Mouse (Mus musculus) C2C12 (cell line): ENCODE data around the gene Cyb561d2. TPM values are rescaled to one million over a fixed set of nuclear protein-coding genes. Genes with fewer than 3 reads are reported as not detected.
A peak's percentile ranks its signal among the peaks of the same experiment; 100 is the strongest.

Experiments
- H3K27me3 ChIP-seq: one replicate; pipeline ENCODE4 v1.6.1; 2011; ENCODE audit not compliant: control insufficient read depth, insufficient read depth, insufficient read length
- H3K36me3 ChIP-seq: one replicate; pipeline ENCODE4 v1.6.1; 2011; ENCODE audit not compliant: control insufficient read depth, insufficient read depth
- H3K4me3 ChIP-seq: one replicate; pipeline ENCODE4 v1.5.1; 2011; ENCODE audit warnings: mild to moderate bottlenecking, control low read depth; ENCODE audit not compliant: poor library complexity, insufficient read depth, severe bottlenecking
- H3K79me2 ChIP-seq: one replicate; pipeline ENCODE4 v1.6.1; 2011; ENCODE audit not compliant: control insufficient read depth, insufficient read depth
- H3K79me3 ChIP-seq: one replicate; pipeline ENCODE4 v1.6.1; 2011; ENCODE audit warnings: low read depth, control low read depth
- H3ac ChIP-seq: one replicate; pipeline ENCODE3; 2011; ENCODE audit warnings: low read depth; ENCODE audit not compliant: control insufficient read depth, insufficient read length
- CEBPB ChIP-seq: IDR thresholded peaks from one replicate; pipeline ENCODE4 v1.6.1; 2011; ENCODE audit warnings: low read depth, mild to moderate bottlenecking, control low read depth, moderate library complexity
- CTCF ChIP-seq: IDR thresholded peaks from one replicate; pipeline ENCODE4 v1.5.1; 2011; ENCODE audit not compliant: control insufficient read depth, insufficient read depth, insufficient read length
- FOSL1 ChIP-seq: IDR thresholded peaks from one replicate; pipeline ENCODE4 v1.8.0; 2011; ENCODE audit warnings: mild to moderate bottlenecking, low read length; ENCODE audit not compliant: poor library complexity, insufficient read depth, severe bottlenecking
- MAX ChIP-seq: IDR thresholded peaks from one replicate; pipeline ENCODE4 v1.6.1; 2011; ENCODE audit warnings: mild to moderate bottlenecking, control low read depth
- MYOD1 ChIP-seq: IDR thresholded peaks from one replicate; pipeline ENCODE4 v1.6.1; 2011; ENCODE audit warnings: low read depth; ENCODE audit not compliant: control insufficient read depth, insufficient read length
- MYOG ChIP-seq: IDR thresholded peaks from one replicate; pipeline ENCODE4 v1.6.1; 2011; ENCODE audit not compliant: control insufficient read depth, insufficient read length; ENCODE audit errors: extremely low read depth
- USF1 ChIP-seq: IDR thresholded peaks from one replicate; pipeline ENCODE4 v1.6.1; 2011; ENCODE audit warnings: low read depth, mild to moderate bottlenecking, control low read depth, moderate library complexity
- polyA plus RNA-seq: library from polyadenylated mRNA; unstranded; fragments of >200 nt; fragmentation: generic; extraction: Trizol; gene quantifications from one replicate; pipeline ENCODE4 v1.2.1, GENCODE M21; 2012; ENCODE audit warnings: missing spikeins

Gene Cyb561d2
- polyA plus RNA-seq, 1 experiment: 23.7 TPM

GRCm38 (mm10) chr9:107580501-107581317 lies 38.7 kb upstream of the Cyb561d2 start, which contains the start of gene Hyal3:
TSS of gene Hyal3 (plus strand) at chr9:107580818.
- Histone ChIP-seq H3K79me3 (no peaks in the 10 kb centered on the region), H3ac (peak within 1 kb of the TSS; percentile 64), H3K27me3 (no peaks in the 10 kb centered on the region), H3K4me3 (peak within 1 kb of the TSS; percentile 47), H3K79me2 (peaks cover 10% of the 10 kb centered on the region), H3K36me3 (no peaks in the 10 kb centered on the region)
- TF ChIP-seq MYOD1 (no peak), USF1 (no peak), CTCF (no peak), MAX (no peak), CEBPB (no peak), MYOG (no peak), FOSL1 (no peak)

- H3K4me3 ChIP-seq: no peak overlapping the region
- TF ChIP-seq MYOG (no peak), MAX (no peak), USF1 (no peak), CTCF (no peak), MYOD1 (no peak), CEBPB (no peak), FOSL1 (no peak)
- H3K79me3 ChIP-seq: no peaks in the 10 kb centered on the region
- no peak overlapping the region for H3ac ChIP-seq
- H3K36me3 ChIP-seq: no peaks in the 10 kb centered on the region
- peaks cover 10% of the 10 kb centered on the region for H3K79me2 ChIP-seq
- no peaks in the 10 kb centered on the region for H3K27me3 ChIP-seq
Measured at GRCm38 (mm10) chr9:107579023-107579900, 37.3 kb upstream of the Cyb561d2 start.

- Histone ChIP-seq H3K4me3 (no peak within 1 kb of the TSS), H3K79me2 (peaks cover 10% of the 10 kb centered on the region), H3ac (no peak within 1 kb of the TSS), H3K27me3 (no peaks in the 10 kb centered on the region), H3K36me3 (no peaks in the 10 kb centered on the region), H3K79me3 (no peaks in the 10 kb centered on the region)
- TF ChIP-seq MYOG (no peak), CTCF (no peak), MAX (no peak), MYOD1 (no peak), USF1 (no peak), FOSL1 (no peak), CEBPB (no peak)
Measured at GRCm38 (mm10) chr9:107578587-107578986, 36.6 kb upstream of the Cyb561d2 start, which contains the start of gene Naa80. TSS of gene Naa80 (plus strand) at chr9:107578887.

- Histone ChIP-seq H3K4me3 (no peak overlapping the region), H3K27me3 (no peaks in the 10 kb centered on the region), H3K36me3 (peaks cover 3% of the 10 kb centered on the region), H3K79me3 (no peaks in the 10 kb centered on the region), H3K79me2 (peaks cover 10% of the 10 kb centered on the region), H3ac (no peak overlapping the region)
- TF ChIP-seq USF1: no peak
- TF ChIP-seq MYOG: no peak
- TF ChIP-seq CTCF: no peak
Measured at GRCm38 (mm10) chr9:107577871-107578270, 35.9 kb upstream of the Cyb561d2 start.

GRCm38 (mm10) chr9:107576357-107577107 lies 34.5 kb upstream of the Cyb561d2 start, which contains the start of gene Hyal1:
TSS of gene Hyal1 (plus strand) at chr9:107576927.
- peaks cover 10% of the 10 kb centered on the region for H3K36me3 ChIP-seq
- no peak within 1 kb of the TSS for H3K4me3 ChIP-seq
- H3K79me3 ChIP-seq: peaks cover 2% of the 10 kb centered on the region
- no peak for TF ChIP-seq FOSL1
- TF ChIP-seq CTCF: no peak
- no peak for TF ChIP-seq USF1
- no peak for TF ChIP-seq MYOG
- no peak for TF ChIP-seq MYOD1
- no peak for TF ChIP-seq MAX
- TF ChIP-seq CEBPB: no peak
- peaks cover 10% of the 10 kb centered on the region for H3K79me2 ChIP-seq
- H3K27me3 ChIP-seq: no peaks in the 10 kb centered on the region
- H3ac ChIP-seq: peak within 1 kb of the TSS; percentile 46
